Mouse (Mus musculus) embryonic stem cell, embryonic (primary cell): ENCODE data around the gene Ovch2.
"Not testable (repeated sequence)": the region's sequence is repeated elsewhere in the genome, so short reads cannot be mapped to it uniquely, and the experiment has no call there.

Experiments
- CTCF ChIA-PET, 4 experiments: fragments of 300-600 bp in 2 of 4; fragments of 350-600 bp in 2 of 4; sonication (Branson Sonifier 250); formaldehyde crosslinking; loops; one replicate each; lab custom pipeline; 2022; ENCODE audit warnings: inconsistent platforms in 2 of 4; lab: Charles Lee
- POLR2A ChIA-PET, 4 experiments: fragments of 300-600 bp in 2 of 4; fragments of 350-600 bp in 2 of 4; sonication (Branson Sonifier 250); formaldehyde crosslinking; loops; one replicate each; lab custom pipeline; 2022; ENCODE audit warnings: antibody characterized with exemption in 4 of 4, inconsistent platforms in 1 of 4; lab: Charles Lee

Ovch2 gene

GRCm38 (mm10) chr7:107801108-107801507 lies at the start of gene Ovch2:
Gene Ovch2 (minus strand): TSS chr7:107801208.
- CTCF ChIA-PET = no interaction called here
- POLR2A ChIA-PET = no interaction called here

GRCm38 (mm10) chr7:107847390-107847789 lies 46.4 kb upstream of the Ovch2 start, which contains the start of gene Olfr470:
Gene Olfr470 (minus strand): TSS chr7:107847490.
- POLR2A ChIA-PET, CTCF ChIA-PET: not testable (repeated sequence)

GRCm38 (mm10) chr7:107841719-107842118 lies 40.7 kb upstream of the Ovch2 start:
- ChIA-PET POLR2A (interaction anchor here in 1 of 4 experiments (0.7 kb wide), 1 partner anchor 632 kb away, joined by 3 read pairs; no protein-coding TSS in a partner anchor), CTCF (interaction anchor here (0.6 to 2.4 kb wide), 8 partner anchors 11 to 636 kb away, joined by 3 to 9 read pairs (median 4); no protein-coding TSS in a partner anchor)

GRCm38 (mm10) chr7:107825441-107825840 lies 24.4 kb upstream of the Ovch2 start, which contains the start of gene Olfr469:
Gene Olfr469 (minus strand): TSS chr7:107825541.
- CTCF ChIA-PET = not testable (repeated sequence)

GRCm38 (mm10) chr7:107823867-107824266 lies 22.9 kb upstream of the Ovch2 start:
- CTCF ChIA-PET, POLR2A ChIA-PET: not testable (repeated sequence)

More at GRCm38 (mm10) chr7:107825441-107825840, 24.4 kb upstream of the Ovch2 start, which contains the start of gene Olfr469:
- POLR2A ChIA-PET = not testable (repeated sequence)

- POLR2A ChIA-PET = no interaction called here
Observed at GRCm38 (mm10) chr7:107819442-107819841, 18.4 kb upstream of the Ovch2 start.

GRCm38 (mm10) chr7:107811963-107812362 lies 11.0 kb upstream of the Ovch2 start, which contains the start of gene Olfr467:
Gene Olfr467 (plus strand): TSS chr7:107812263.
- ChIA-PET CTCF (interaction anchor here in 1 of 4 experiments (0.5 kb wide), 1 partner anchor 211 kb away, joined by 3 read pairs; no protein-coding TSS in a partner anchor), POLR2A (no interaction called here)

More at GRCm38 (mm10) chr7:107819442-107819841, 18.4 kb upstream of the Ovch2 start:
- CTCF ChIA-PET = interaction anchor here in 3 of 4 experiments (0.6 to 1.1 kb wide), 3 partner anchors 31 to 1708 kb away, joined by 3 to 4 read pairs (median 3); no protein-coding TSS in a partner anchor

GRCm38 (mm10) chr7:107802138-107802537 lies 1.1 kb upstream of the Ovch2 start:
- ChIA-PET POLR2A (no interaction called here), CTCF (interaction anchor here in 1 of 4 experiments (1.0 kb wide), 1 partner anchor 14 kb away, joined by 3 read pairs; no protein-coding TSS in a partner anchor)

- POLR2A ChIA-PET = no interaction called here
- CTCF ChIA-PET = no interaction called here
Observed at GRCm38 (mm10) chr7:107796500-107796899, 4.5 kb downstream of the Ovch2 start.

- CTCF ChIA-PET = interaction anchor here (0.8 to 2.5 kb wide), 20 partner anchors 9 to 262 kb away, joined by 3 to 52 read pairs (median 5); partner anchors contain the start of gene Cyb5r2 (in 3 of the 4)
Observed at GRCm38 (mm10) chr7:107787977-107788620, 12.9 kb downstream of the Ovch2 start.

GRCm38 (mm10) chr7:107779611-107780010 lies 21.4 kb downstream of the Ovch2 start:
- ChIA-PET CTCF (interaction anchor here in 3 of 4 experiments (0.6 to 6.0 kb wide), 17 partner anchors 8 to 122 kb away, joined by 3 to 61 read pairs (median 6); partner anchors contain the start of gene Cyb5r2 (in 1 of the 3)), POLR2A (interaction anchor here in 2 of 4 experiments (1.0 to 4.7 kb wide), 4 partner anchors 22 to 30 kb away, joined by 4 to 26 read pairs (median 5); partner anchors contain the start of gene Cyb5r2 (in 1 of the 2))

More at GRCm38 (mm10) chr7:107787977-107788620, 12.9 kb downstream of the Ovch2 start:
- POLR2A ChIA-PET = interaction anchor here in 3 of 4 experiments (1.0 to 1.8 kb wide), 3 partner anchors 11 to 38 kb away, joined by 3 to 5 read pairs (median 5); partner anchors contain the start of gene Cyb5r2 (in 1 of the 3)

GRCm38 (mm10) chr7:107778216-107778615 lies 22.8 kb downstream of the Ovch2 start:
- ChIA-PET CTCF (interaction anchor here in 2 of 4 experiments (1.5 to 6.0 kb wide), 6 partner anchors 10 to 117 kb away, joined by 6 to 61 read pairs (median 10); partner anchors contain the start of gene Cyb5r2 (in 1 of the 2)), POLR2A (interaction anchor here in 2 of 4 experiments (1.1 to 4.7 kb wide), 3 partner anchors 20 to 29 kb away, joined by 3 to 26 read pairs (median 5); partner anchors contain the start of gene Cyb5r2 (in 2 of the 2))

GRCm38 (mm10) chr7:107770812-107771211 lies 30.2 kb downstream of the Ovch2 start:
- CTCF ChIA-PET = interaction anchor here in 3 of 4 experiments (1.0 to 2.2 kb wide), 6 partner anchors 9 to 23 kb away, joined by 4 to 8 read pairs (median 5); partner anchors contain the start of gene Cyb5r2 (in 1 of the 3)
- POLR2A ChIA-PET = interaction anchor here (0.5 to 4.9 kb wide), 12 partner anchors 10 to 1125 kb away, joined by 3 to 36 read pairs (median 5); partner anchors contain the start of genes Cyb5r2 (in 2 of the 4) and Rbmxl2 (in 1 of the 4)

GRCm38 (mm10) chr7:107757308-107758151 lies 43.5 kb downstream of the Ovch2 start, which contains the start of gene Cyb5r2:
Gene Cyb5r2 (minus strand): TSS chr7:107758032.
- ChIA-PET CTCF (interaction anchor here (0.5 to 3.4 kb wide), 16 partner anchors 8 to 163 kb away, joined by 3 to 45 read pairs (median 4); partner anchors contain the start of gene Ppfibp2 (in 1 of the 4)), POLR2A (interaction anchor here in 3 of 4 experiments (0.6 to 3.1 kb wide), 36 partner anchors 8 to 1003 kb away, joined by 3 to 36 read pairs (median 4); partner anchors contain the start of genes Rbmxl2 (in 2 of the 3), Ppfibp2 (in 1 of the 3) and Syt9 (in 1 of the 3))

GRCm38 (mm10) chr7:107756748-107757147 lies 44.3 kb downstream of the Ovch2 start:
- CTCF ChIA-PET = interaction anchor here in 3 of 4 experiments (0.5 to 3.4 kb wide), 10 partner anchors 8 to 155 kb away, joined by 3 to 45 read pairs (median 5); no protein-coding TSS in a partner anchor

GRCm38 (mm10) chr7:107755905-107756304 lies 45.1 kb downstream of the Ovch2 start:
- CTCF ChIA-PET = interaction anchor here in 2 of 4 experiments (0.6 to 3.4 kb wide), 3 partner anchors 7 to 162 kb away, joined by 3 to 45 read pairs (median 3); no protein-coding TSS in a partner anchor
- POLR2A ChIA-PET = interaction anchor here in 2 of 4 experiments (0.7 to 3.1 kb wide), 3 partner anchors 8 to 15 kb away, joined by 3 to 14 read pairs (median 5); no protein-coding TSS in a partner anchor

More at GRCm38 (mm10) chr7:107756748-107757147, 44.3 kb downstream of the Ovch2 start:
- POLR2A ChIA-PET = interaction anchor here in 3 of 4 experiments (0.8 to 3.1 kb wide), 17 partner anchors 7 to 549 kb away, joined by 3 to 36 read pairs (median 9); partner anchors contain the start of genes Ppfibp2 (in 1 of the 3) and Syt9 (in 1 of the 3)
